Mouse (Mus musculus) kidney, adult 2 months (tissue): ENCODE measurements at regions not wholly inside any gene's neighbourhood (a gene's known extent, or its start where the extent isn't known, plus 50 kb on each side); places are given as distances from the start of the nearest gene placed in this dataset.

Experiments
- CTCF ChIP-seq: fragments of 200-500 bp; conservative IDR thresholded peaks from 2 replicates; pipeline ENCODE4 v1.5.1; 2011; ENCODE audit warnings: low read depth, mild to moderate bottlenecking, control low read depth, low read length, moderate library complexity, mixed read lengths; ENCODE audit not compliant: insufficient read depth, insufficient read length
- POLR2A ChIP-seq: fragments of 200-500 bp; IDR thresholded peaks from one replicate; pipeline ENCODE4 v1.6.1; 2011; ENCODE audit warnings: low read depth, low read length, control low read depth

GRCm38 (mm10) chr4:119041616-119042015, 66.9 kb upstream of the Slc2a1 start:
- TF ChIP-seq POLR2A (no peak), CTCF (no peak)
